Mouse (Mus musculus): Measurements from ENCODE around the gene Mastl.

Mastl gene

GRCm38 (mm10) chr2:23155777-23156607 is at the start of gene Mastl, which contains the start of gene Yme1l1:
TSS of gene Mastl (minus strand) at chr2:23156024.
TSS of gene Yme1l1 (plus strand) at chr2:23156369.
- DNase-seq: peak; percentile 94 to 96

DNA sequence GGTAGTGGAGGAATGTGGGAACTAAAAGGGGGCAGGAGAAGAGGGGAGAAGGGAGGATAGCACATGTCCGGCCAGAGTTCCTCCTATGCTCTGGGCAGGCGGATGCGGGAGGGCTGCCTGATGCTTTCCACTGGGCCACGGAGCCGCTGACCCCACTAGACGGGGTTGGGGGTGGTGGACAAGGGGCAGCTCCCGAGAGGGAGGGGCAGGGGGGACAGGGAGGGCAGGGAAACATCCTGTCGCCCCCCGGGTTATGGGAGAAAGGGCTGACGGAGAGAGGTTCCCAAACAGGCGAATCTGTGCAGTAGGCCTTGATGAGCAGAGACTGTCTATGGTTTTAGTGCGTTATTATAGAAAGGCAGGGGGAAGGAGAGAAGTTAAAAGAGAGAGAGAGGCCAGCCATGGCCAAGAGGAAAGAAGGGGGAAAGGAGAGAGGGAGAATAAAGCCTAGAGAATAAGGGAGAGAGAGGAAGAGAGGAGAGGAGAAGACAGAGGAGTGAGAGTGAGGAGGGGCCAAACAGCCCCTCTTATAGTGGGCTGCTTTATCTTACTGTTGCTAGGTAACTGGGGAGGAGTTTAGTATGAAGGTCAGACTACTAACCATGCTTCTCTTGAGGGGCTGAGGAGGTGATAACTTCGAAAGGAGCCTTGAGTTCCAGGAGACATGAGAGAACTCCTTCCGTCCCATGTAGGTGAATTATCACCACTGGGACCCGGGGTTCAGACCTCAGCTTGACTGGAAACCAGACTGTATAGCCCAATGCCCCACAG is 47.3 kb upstream of the Mastl start:
- no peak for DNase-seq

DNA sequence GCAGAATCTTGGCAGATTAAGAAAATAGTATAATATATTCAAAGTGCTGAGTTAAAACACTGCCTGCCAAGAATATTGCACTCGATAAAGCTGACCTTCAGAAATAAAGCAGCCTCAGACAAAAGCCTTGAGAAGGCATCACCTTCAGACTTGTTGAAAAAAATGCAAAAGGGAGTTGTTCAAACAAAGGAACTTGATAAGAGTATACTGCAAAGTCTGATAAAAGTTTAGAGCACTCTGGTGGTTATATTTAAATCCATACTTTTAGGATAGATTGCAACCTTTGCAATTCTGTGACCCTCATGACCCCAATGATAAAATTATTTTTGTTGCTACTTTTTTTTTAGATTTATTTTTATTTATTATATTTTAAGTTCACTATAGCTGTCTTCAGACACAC is 45.2 kb upstream of the Mastl start:
- no peak for DNase-seq

- no peak for DNase-seq
Measured at GRCm38 (mm10) chr2:23194366-23194765, 38.5 kb upstream of the Mastl start.

- no peak for DNase-seq
Measured at GRCm38 (mm10) chr2:23172305-23172704, 16.5 kb upstream of the Mastl start.

DNA sequence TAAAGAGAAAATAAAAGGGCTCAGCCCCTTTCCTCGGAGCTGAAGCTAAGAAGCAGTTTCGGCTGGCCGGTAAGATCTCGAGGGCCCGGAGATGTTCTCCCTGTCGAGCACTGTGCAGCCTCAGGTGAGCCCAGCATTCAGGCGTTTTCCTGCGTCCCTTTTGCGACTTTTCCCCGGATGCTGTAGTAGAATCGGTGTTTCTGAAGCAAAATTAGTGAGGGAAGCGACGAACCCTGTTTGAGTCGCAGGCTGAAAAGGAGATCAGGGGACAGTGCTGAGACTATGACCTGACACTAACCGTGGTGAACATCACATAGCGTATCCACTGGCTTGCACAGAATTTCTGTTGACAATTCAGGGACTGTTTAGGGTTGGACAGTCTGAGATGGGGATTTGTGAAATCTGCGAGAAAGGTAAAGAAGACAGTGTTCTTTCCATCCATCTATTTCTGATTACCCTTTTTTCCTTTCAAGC is 821 bp upstream of the Mastl start:
- no peak for DNase-seq

- no peak for DNase-seq
Measured at GRCm38 (mm10) chr2:23155199-23155621, 614 bp downstream of the Mastl start.

DNA sequence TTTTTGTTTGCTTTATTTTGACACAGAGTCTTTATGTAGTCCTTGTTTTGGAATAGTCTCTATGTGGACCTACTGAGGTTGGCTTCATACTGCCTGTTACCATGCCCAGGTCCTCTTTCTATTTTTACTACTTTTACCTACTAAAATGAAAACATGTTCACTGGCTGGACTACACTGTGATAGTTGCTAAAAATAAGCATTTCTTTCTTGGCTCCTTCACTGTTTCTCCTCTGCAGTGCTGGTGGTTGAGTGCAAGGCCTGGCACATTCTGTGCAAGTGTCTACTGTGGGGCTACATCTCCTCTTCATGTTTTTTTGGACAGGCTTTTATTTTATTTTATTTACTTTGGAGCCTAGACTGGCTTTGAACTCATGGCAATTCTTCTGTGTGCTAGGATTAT is 36.3 kb downstream of the Mastl start:
- DNase-seq: no peak

- DNase-seq: no peak
Measured at GRCm38 (mm10) chr2:23102266-23102665, 53.6 kb downstream of the Mastl start.

- DNase-seq: no peak
Measured at GRCm38 (mm10) chr2:23097028-23097427, 58.8 kb downstream of the Mastl start.

- peak in 1 of 2 experiments; percentile 22 for DNase-seq
Measured at GRCm38 (mm10) chr2:23092216-23092615, 63.6 kb downstream of the Mastl start.

- DNase-seq: no peak
Measured at GRCm38 (mm10) chr2:23084540-23084939, 71.3 kb downstream of the Mastl start.

DNA sequence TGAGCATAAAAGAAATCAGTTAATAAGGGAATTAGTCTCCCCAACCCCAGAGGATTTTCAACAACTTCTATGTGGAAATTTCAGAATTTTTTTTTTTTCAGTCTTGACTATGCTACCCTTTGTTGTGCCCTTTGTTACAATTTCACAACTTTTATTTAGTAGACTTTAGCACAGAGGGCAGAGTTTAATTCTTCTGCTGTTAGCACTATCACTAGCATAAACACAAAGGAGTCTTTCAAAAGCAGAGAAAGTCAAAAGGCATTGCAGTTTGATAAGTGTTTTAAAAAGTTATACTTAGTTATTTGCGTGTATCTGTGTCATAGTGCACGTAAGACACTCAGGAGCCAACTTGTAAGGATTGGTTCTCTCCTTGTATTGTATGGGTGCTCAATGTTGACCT is 77.2 kb downstream of the Mastl start:
- no peak for DNase-seq

- DNase-seq: no peak
Measured at GRCm38 (mm10) chr2:23077693-23078092, 78.1 kb downstream of the Mastl start.

DNA sequence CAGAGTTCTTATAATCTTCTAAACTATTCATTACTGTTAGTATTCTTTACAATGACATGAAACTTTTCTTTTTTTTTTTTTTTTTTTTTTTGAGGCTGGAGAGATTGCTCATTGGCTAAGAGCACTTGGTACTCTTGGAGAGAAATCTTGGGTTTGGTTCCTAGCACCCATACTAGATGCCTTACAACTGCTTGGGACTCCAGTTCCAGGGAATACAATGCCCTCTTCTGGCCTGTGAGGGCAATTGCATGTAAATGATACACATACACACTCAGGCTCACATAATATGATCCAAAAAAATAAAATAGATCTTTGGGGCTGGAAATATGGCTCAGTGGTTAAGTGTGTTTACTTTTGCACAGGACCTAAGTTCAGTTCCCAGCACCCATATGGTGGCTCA is 79.0 kb downstream of the Mastl start:
- DNase-seq: no peak

- DNase-seq: no peak
Measured at GRCm38 (mm10) chr2:23075846-23076245, 80.0 kb downstream of the Mastl start.

DNA sequence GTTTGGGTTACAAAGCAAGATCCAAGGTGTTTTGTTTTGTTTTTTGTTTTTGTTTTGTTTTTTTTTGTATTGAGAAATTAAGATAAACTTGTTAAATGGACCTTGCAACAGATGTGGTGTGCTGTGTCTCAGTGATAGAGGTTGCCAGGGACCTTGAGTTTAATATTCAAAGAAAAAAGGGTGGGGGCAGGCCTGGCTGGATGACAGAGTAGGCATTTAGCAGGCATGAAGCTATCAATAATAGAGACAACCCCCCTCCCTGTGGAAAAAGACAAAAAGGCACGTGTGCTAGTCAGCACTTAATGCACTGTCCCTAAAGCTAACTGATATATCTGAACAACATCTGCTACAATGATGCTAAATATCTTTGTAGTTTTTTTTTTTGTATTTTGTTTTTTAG is 84.4 kb downstream of the Mastl start:
- no peak for DNase-seq

GRCm38 (mm10) chr2:23070491-23070890 is 85.3 kb downstream of the Mastl start:
- no peak for DNase-seq

GRCm38 (mm10) chr2:23068894-23069744 is 86.7 kb downstream of the Mastl start:
- peak; percentile 94 to 95 for DNase-seq

- no peak for DNase-seq
Measured at GRCm38 (mm10) chr2:23068370-23068737, 87.5 kb downstream of the Mastl start.

DNA sequence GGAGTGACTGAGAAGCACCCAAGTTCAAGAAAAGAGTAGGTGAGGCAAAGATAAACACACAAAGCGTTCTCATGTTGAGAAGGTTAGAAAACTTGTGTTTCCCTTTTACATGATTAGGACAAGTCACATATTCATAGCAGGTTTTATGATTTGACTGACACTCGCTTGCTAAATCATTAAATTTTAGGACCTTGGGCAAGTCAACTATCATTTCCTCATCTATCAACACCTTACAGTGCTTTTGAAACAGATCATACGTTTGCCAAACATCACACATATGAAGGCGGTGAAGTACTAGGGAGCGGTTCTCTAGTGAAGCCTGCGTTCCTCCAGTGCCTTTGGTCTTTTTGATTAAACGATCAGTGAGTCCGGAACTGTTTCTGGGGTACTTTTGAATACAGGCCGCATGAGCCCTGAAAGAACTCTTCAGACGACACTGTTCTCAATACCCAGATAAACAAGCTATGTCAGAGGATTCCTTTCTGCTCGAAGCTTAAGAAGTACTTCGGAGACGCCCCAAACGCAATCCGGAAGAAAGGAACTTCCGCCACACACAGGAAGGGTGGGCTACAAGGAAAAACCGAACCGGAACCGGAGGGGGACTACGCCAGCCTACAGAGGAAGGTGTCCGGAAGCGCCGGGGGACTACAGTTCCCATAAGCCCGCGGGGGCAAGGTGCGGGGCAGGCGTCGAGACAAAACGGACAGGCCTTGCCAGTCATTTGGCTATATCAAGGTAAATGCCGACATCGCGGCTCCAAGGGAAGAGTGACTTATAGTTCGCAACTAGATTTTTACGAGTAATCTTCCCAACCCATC is 88.1 kb downstream of the Mastl start, which contains the start of gene Acbd5:
Gene Acbd5, plus strand, starts transcription at position 616 of the 818 bp plus-strand sequence.
- peak; percentile 85 to 92 for DNase-seq

All from spleen, adult 18-20 months (tissue).